In the genomic region with DNA sequence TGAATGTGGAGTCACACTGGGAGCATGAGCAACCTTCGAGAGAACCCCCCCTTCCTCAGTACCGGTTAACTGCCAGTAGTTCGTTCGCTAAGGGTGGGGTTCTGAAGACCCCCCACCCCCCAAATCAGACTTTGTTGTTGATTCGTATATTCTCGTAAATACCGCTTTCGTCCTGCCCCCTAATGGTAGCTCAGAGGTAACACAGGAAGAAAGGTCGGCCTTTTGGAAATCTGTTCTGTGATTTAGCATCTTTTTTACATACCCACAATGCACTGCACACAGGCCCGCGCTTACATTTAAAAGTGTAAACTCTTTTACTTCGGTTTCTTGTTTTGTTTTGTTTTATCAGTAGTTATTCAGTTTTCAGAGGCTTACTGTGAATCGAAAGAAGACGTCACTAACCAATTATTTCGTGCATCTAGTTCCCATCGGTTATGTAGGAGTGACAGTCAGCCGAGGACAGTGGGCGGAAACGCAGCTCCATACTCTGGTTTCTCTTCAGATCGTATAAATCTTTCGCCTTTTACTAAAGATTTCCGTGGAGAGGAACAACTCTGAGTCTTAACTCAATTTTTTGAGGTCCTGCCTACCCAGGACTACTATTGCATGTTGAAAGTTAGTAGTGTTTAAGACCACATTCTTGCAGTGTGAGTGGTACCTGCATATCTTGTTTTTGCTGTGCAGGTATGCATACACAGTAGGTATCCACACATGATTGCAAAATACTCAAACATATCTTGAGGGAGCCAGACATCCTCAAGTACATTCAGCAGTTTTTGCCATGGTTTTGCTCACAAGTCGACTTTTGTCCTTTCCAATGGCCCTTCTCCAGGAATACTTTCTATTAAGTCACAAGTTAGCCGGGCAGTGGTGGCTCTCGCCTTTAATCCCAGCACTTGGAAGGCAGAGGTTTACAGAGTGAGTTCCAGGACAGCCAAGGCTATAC, we compare ENCODE assay signal across 8 mouse cellular contexts. TPM values are rescaled to one million over a fixed set of nuclear protein-coding genes. Genes with fewer than 3 reads are reported as not detected.
A peak's percentile ranks its signal among the peaks of the same experiment; 100 is the strongest.
DNase-seq lines count a peak whose midpoint lies in the region; ATAC-seq and TF ChIP-seq lines count a peak whose summit lies in the region.

No protein-coding gene starts in this region.

- H3K9me3 ChIP-seq in hindbrain, embryonic 12.5 days (replicated peaks), result no peaks in the 10 kb centered on the region
- H3K9me3 ChIP-seq in limb, embryonic 15.5 days, result no peaks in the 10 kb centered on the region
- no peaks in the 10 kb centered on the region for H3K9me3 ChIP-seq in midbrain, embryonic 15.5 days

- H3K36me3 ChIP-seq in hindbrain, embryonic 12.5 days, result no peaks in the 10 kb centered on the region
- no peaks in the 10 kb centered on the region for H3K36me3 ChIP-seq in limb, embryonic 15.5 days
- H3K36me3 ChIP-seq in midbrain, embryonic 15.5 days (replicated peaks), result no peaks in the 10 kb centered on the region

- DNase-seq in gastrocnemius, adult 18-20 months (ENCODE audit: low spot score), result peak; percentile 34
- no peak for DNase-seq in gastrocnemius, postnatal 25 days
- DNase-seq in R1 (ENCODE audit: low read depth, low spot score), result peak; percentile 84
- DNase-seq in thymus, postnatal 0 days (ENCODE audit: low spot score), result peak; percentile 90

- no peak for TF ChIP-seq CTCF in embryonic fibroblast, embryonic 13.5 days (IDR thresholded peaks at IDR 0.05; ENCODE audit: borderline replicate concordance, insufficient read depth, low read length)

- peak overlapping the region; percentile 16 for H3K4me3 ChIP-seq in embryonic fibroblast, embryonic 13.5 days (ENCODE audit: insufficient read depth, low read length)
- H3K4me3 ChIP-seq in hindbrain, embryonic 12.5 days, result peak overlapping the region; percentile 28
- H3K4me3 ChIP-seq in limb, embryonic 15.5 days, result peak overlapping the region; percentile 33
- H3K4me3 ChIP-seq in midbrain, embryonic 15.5 days, result peak overlapping the region; percentile 34

- under 1% methylated on average over 25 of the region's 25 CpGs for WGBS in hindbrain, embryonic 12.5 days
- under 1% methylated on average over 25 of the region's 25 CpGs for WGBS in limb, embryonic 15.5 days
- under 1% methylated on average over 25 of the region's 25 CpGs for whole genome bisulfite sequencing in midbrain, embryonic 15.5 days

- peak; percentile 76 for ATAC-seq in hindbrain, embryonic 12.5 days (ENCODE audit: low FRiP score)
- ATAC-seq in limb, embryonic 15.5 days (ENCODE audit: insufficient number of reproducible peaks, low FRiP score, low TSS enrichment, low read depth), result peak; percentile 75; the same call in 1 of the 2 replicates
- ATAC-seq in midbrain, embryonic 15.5 days (replicated peaks), result no peak; the same call in 1 of the 2 replicates

- no peaks in the 10 kb centered on the region for H3K27me3 ChIP-seq in hindbrain, embryonic 12.5 days
- no peaks in the 10 kb centered on the region for H3K27me3 ChIP-seq in limb, embryonic 15.5 days
- no peaks in the 10 kb centered on the region for H3K27me3 ChIP-seq in midbrain, embryonic 15.5 days (replicated peaks)

- TF ChIP-seq POLR2A in embryonic fibroblast, embryonic 13.5 days (IDR thresholded peaks at IDR 0.05; ENCODE audit: low read depth, low read length), result peak; percentile 100

- H3K27ac ChIP-seq in embryonic fibroblast, embryonic 13.5 days (ENCODE audit: insufficient read depth, low read length), result peak overlapping the region; percentile 75; the same call in 1 of the 2 replicates
- H3K27ac ChIP-seq in hindbrain, embryonic 12.5 days, result peak overlapping the region; percentile 64; the same call in 1 of the 2 replicates
- peak overlapping the region; percentile 83 for H3K27ac ChIP-seq in limb, embryonic 15.5 days
- peak overlapping the region; percentile 65 for H3K27ac ChIP-seq in midbrain, embryonic 15.5 days

- H3K4me2 ChIP-seq in hindbrain, embryonic 12.5 days (replicated peaks), result peak overlapping the region; percentile 42
- H3K4me2 ChIP-seq in limb, embryonic 15.5 days, result peak overlapping the region; percentile 46
- peak overlapping the region; percentile 57 for H3K4me2 ChIP-seq in midbrain, embryonic 15.5 days

- no peaks in the 10 kb centered on the region for H3K4me1 ChIP-seq in embryonic fibroblast, embryonic 13.5 days (ENCODE audit: control insufficient read depth, insufficient read depth, low read length)
- no peaks in the 10 kb centered on the region for H3K4me1 ChIP-seq in hindbrain, embryonic 12.5 days
- 0 out of 2 replicates have a peak, but pooled peaks cover 2% of the 10 kb centered on the region for H3K4me1 ChIP-seq in limb, embryonic 15.5 days
- H3K4me1 ChIP-seq in midbrain, embryonic 15.5 days, result peaks cover 9% of the 10 kb centered on the region; the same call in 1 of the 2 replicates

- H3K9ac ChIP-seq in hindbrain, embryonic 12.5 days, result peak overlapping the region; percentile 51
- no peak overlapping the region for H3K9ac ChIP-seq in limb, embryonic 15.5 days
- H3K9ac ChIP-seq in midbrain, embryonic 15.5 days, result peak overlapping the region; percentile 31; the same call in 1 of the 2 replicates

RNA-seq across cellular contexts. Expression of a gene that starts 19.9 kb away (rescaled TPM):
- total RNA-seq in gastrocnemius, adult 18-20 months (2021), result not detected
- under 1 TPM; 0.36 to 0.40 TPM for total RNA-seq in gastrocnemius, postnatal 25 days (2021)
- 25.2 and 33.6 TPM in 2 replicates for polyA plus RNA-seq in embryonic fibroblast, embryonic 13.5 days (2011; ENCODE audit: insufficient read length, low read depth, missing spikeins)
- polyA plus RNA-seq in hindbrain, embryonic 12.5 days (2016; fragmentation: Nextera tagmentation; extraction: Ambion mirVana), result 55.6 and 56.4 TPM in 2 replicates
- polyA plus RNA-seq in limb, embryonic 15.5 days (2015; fragmentation: Nextera tagmentation; extraction: Ambion mirVana), result 45.9 and 47.4 TPM in 2 replicates
- 8.1 and 10.0 TPM in 2 replicates for polyA plus RNA-seq in midbrain, embryonic 15.5 days (2015; fragmentation: Nextera tagmentation; extraction: Ambion mirVana)
- polyA plus RNA-seq in thymus, postnatal 0 days (2015; fragmentation: Nextera tagmentation; extraction: Ambion mirVana), result 52.2 and 56.1 TPM in 2 replicates

RNA-seq across cellular contexts. Expression of a gene that starts 46.3 kb away (rescaled TPM):
- 100 to 1,000 TPM; 498 to 543 TPM for total RNA-seq in gastrocnemius, adult 18-20 months (2021)
- 100 to 1,000 TPM; 527 to 576 TPM for total RNA-seq in gastrocnemius, postnatal 25 days (2021)
- 1,876 and 2,108 TPM in 2 replicates for polyA plus RNA-seq in embryonic fibroblast, embryonic 13.5 days (2011; ENCODE audit: insufficient read length, low read depth, missing spikeins)
- polyA plus RNA-seq in hindbrain, embryonic 12.5 days (2016; fragmentation: Nextera tagmentation; extraction: Ambion mirVana), result 588 and 618 TPM in 2 replicates
- 803 and 994 TPM in 2 replicates for polyA plus RNA-seq in limb, embryonic 15.5 days (2015; fragmentation: Nextera tagmentation; extraction: Ambion mirVana)
- 430 and 431 TPM in 2 replicates for polyA plus RNA-seq in midbrain, embryonic 15.5 days (2015; fragmentation: Nextera tagmentation; extraction: Ambion mirVana)
- polyA plus RNA-seq in thymus, postnatal 0 days (2015; fragmentation: Nextera tagmentation; extraction: Ambion mirVana), result 1,163 and 1,165 TPM in 2 replicates

RNA-seq across cellular contexts. Expression of a gene that starts 49.4 kb away (rescaled TPM):
- total RNA-seq in gastrocnemius, adult 18-20 months (2021), result 1 to 10 TPM; 4.5 to 6.9 TPM
- 1 to 10 TPM; 3.4 to 6.6 TPM for total RNA-seq in gastrocnemius, postnatal 25 days (2021)
- 6.8 and 11.8 TPM in 2 replicates for polyA plus RNA-seq in embryonic fibroblast, embryonic 13.5 days (2011; ENCODE audit: insufficient read length, low read depth, missing spikeins)
- polyA plus RNA-seq in hindbrain, embryonic 12.5 days (2016; fragmentation: Nextera tagmentation; extraction: Ambion mirVana), result 9.0 and 9.6 TPM in 2 replicates
- polyA plus RNA-seq in limb, embryonic 15.5 days (2015; fragmentation: Nextera tagmentation; extraction: Ambion mirVana), result 10.0 and 12.4 TPM in 2 replicates
- 9.6 and 11.1 TPM in 2 replicates for polyA plus RNA-seq in midbrain, embryonic 15.5 days (2015; fragmentation: Nextera tagmentation; extraction: Ambion mirVana)
- 13.7 and 14.2 TPM in 2 replicates for polyA plus RNA-seq in thymus, postnatal 0 days (2015; fragmentation: Nextera tagmentation; extraction: Ambion mirVana)

RNA-seq across cellular contexts. Expression of a gene that starts 49.6 kb away (rescaled TPM):
- not detected for total RNA-seq in gastrocnemius, adult 18-20 months (2021)
- total RNA-seq in gastrocnemius, postnatal 25 days (2021), result not detected
- 0.35 TPM in 1 of 2 replicates, not detected in the other for polyA plus RNA-seq in embryonic fibroblast, embryonic 13.5 days (2011; ENCODE audit: insufficient read length, low read depth, missing spikeins)
- 0.78 and 1.3 TPM in 2 replicates for polyA plus RNA-seq in hindbrain, embryonic 12.5 days (2016; fragmentation: Nextera tagmentation; extraction: Ambion mirVana)
- 0.51 and 1.1 TPM in 2 replicates for polyA plus RNA-seq in limb, embryonic 15.5 days (2015; fragmentation: Nextera tagmentation; extraction: Ambion mirVana)
- 1.8 TPM in 2 replicates for polyA plus RNA-seq in midbrain, embryonic 15.5 days (2015; fragmentation: Nextera tagmentation; extraction: Ambion mirVana)
- polyA plus RNA-seq in thymus, postnatal 0 days (2015; fragmentation: Nextera tagmentation; extraction: Ambion mirVana), result 0.38 and 0.45 TPM in 2 replicates
